Mouse (Mus musculus) left cerebral cortex, postnatal 4 days (tissue): Measurements from ENCODE around the gene Acbd4. TPM values are rescaled to one million over a fixed set of nuclear protein-coding genes. Genes with fewer than 3 reads are reported as not detected.

Experiments
- DNase-seq: peaks from one replicate; pipeline ENCODE4 v3.0.0-alpha.2; 2022
- intact Hi-C: fragments of 180-260 bp; cut with DNase I; formaldehyde crosslinking; loops from one replicate; pipeline ENCODE4 v1.15.1; 2025
- total RNA-seq, 2 experiments: library from RNA; stranded (reverse); gene quantifications; 2 replicates each; pipeline ENCODE4 v1.2.3; 2021

Gene Acbd4
- total RNA-seq, 2 experiments from 2014 or later = 31.7 to 41.3 TPM

DNA sequence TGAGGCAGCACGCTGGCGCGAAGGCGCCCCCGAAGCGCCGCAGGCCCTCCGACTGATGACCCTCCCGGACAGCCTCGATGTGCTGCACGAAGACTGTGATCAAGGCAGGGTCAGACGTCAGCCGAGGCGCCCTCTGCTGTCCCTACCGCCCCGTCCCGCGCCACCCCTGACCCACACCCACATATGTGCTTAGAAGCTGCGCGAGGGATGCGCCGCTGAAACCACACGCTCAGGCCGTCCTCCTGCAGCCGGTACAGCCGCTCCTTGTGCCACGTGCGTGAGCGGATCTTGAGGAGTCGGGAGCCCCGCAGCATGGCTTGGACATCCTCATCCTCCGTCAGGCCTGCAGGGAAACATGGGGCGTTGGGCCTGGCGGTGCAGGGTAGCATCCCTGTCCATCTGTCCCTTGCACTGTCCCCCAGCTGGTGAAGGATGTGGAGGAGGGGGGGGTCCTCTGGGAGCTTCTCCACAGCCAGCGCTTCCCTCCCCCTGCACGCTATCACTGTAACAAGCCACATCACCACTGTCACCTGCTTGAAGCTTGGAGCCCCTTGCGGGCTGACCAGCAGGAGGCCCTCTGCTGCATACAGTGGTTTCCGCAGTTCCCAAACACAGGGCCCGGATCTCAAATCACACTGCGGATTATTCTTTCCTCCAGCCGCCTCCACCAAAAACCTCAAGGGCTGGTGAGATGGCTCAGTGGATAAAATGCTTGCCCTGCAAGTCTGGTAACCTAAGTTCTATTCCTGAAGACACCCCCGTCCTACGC is 21.0 kb upstream of the Acbd4 start:
- no peak for DNase-seq
- intact Hi-C loops = no loop called here

DNA sequence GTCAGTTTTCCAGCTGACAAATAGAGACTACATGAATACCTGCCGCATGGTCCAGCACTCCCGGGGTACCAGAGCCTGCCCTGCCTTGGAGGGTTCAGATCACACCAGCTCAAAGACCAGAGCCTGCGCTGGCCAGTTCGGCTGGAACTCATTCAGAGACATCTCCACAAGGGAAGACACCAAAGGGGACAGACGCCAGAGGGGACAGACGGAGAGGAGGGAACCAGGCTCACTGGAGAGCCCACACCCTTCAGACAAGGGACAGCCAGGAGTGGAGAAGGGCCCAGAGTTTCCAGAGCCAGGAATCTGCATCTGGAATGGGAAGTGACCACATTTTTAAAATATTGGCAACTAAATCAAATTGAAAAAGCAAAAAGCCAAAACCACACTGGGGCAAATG is 19.9 kb upstream of the Acbd4 start:
- intact Hi-C loops = no loop called here
- no peak for DNase-seq

DNA sequence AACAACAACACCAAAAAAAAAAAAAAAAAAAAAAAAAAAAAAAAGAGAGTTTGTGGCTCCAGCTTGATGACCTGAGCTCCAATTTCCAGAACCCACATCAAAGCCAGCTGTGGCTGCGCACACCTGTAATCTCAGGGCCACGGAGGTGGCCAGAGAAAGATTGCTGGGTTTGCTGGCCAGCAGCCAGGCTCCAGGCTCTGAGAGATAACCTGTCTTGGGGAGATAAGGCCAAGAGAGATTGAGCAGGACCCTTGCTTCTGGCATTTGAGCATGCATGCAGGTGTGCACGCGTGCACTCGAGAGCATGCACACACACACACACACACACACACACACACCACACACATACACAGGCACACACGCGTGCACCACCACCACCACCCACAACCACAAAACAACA is 8.2 kb upstream of the Acbd4 start:
- no peak for DNase-seq
- intact Hi-C loops = no loop called here

DNA sequence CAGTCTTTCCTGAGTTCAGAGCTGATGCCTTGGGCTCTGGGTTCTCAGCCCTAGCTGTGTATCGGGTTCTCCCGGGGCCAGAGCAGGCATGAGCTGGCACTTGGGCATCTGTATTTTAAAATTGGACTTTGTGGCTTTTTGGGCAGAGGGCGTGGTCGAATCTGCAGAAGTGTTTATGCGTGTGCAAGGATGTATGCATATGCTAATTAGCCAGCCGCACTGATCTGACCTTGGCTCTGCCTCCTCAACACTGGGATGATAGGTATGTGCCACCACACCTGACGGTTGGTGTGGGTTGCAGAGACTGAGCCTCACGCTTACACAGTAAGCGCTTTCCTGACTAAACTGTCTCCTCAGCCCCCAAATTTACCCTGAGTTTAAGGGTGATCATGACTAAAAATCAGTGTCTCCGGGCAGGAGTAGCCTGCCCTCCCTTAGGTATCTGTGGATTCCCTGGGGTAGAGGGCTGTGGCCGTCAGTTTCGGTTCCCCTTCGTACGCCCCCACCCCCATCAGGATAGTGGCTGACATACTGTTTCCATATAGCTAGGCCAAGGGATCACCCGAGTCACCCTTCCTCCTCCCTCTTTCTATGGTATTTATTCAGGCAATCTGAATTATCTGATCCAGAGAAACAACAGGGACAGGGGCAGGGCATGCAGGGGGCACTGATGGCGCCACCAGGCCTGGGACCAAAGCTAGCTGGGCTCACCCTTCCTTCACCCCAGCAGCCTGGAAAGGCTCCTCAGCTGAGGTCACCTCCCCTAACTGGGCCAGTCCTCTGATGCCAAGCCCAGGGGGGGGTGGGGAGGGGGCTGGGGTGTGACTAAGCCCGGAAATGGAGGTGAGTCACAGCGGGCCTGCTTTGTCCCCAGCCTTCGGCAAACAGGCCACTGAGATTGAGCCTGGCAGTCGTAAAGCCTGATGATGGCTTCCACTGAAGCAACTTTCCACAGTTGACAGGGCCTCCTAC is 7.3 kb upstream of the Acbd4 start:
- intact Hi-C loops = no loop called here
- DNase-seq = no peak

DNA sequence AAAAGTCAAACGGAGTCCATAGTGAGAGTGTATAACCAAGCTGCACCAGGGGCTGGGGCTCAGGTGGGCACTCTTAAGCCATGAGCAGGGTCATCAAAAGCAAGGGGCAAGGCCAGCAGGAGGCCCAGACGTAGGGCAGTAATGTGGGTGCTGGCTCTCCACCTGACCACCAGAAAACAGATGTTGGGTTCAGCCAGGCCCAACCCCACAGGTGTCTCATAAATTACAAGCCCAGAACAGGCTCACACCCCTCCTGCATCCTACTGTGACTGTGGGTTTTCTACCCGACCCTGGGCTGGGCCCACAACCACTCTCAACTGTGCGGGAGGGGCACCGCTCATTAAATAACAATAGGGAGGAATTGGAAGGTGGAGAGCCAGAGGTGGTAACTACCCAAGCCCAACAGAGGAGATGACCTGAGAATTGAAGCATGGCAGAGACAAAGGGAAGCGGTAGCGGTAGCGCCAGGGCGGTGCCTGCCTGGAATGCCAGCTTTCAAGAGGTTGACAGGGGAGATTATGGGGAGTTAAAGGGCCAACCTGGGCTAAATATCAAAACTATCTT is 6.3 kb upstream of the Acbd4 start:
- no peak for DNase-seq

DNA sequence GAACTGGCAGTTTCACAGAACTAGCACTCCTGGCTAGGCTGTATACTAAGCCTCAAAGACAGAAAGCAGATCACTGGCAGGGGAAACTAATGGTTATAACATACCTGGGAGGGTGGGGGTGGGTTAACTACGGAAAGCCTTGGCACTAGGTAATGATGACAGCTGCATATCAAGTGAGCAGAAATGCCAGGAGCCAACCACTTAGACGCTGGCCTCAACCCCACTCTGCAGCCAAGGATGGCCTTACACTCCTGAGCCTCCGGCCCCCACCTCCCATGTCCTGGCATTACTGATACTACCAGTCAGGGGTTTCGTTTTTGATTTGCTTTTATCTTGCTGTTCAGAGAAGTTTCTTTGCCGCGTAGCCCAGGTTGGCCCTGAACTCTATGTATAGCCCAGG is 5.7 kb upstream of the Acbd4 start:
- DNase-seq = no peak
- intact Hi-C loops = no loop called here

More for the DNA sequence above, 6.3 kb upstream of the Acbd4 start:
- intact Hi-C loops = no loop called here

DNA sequence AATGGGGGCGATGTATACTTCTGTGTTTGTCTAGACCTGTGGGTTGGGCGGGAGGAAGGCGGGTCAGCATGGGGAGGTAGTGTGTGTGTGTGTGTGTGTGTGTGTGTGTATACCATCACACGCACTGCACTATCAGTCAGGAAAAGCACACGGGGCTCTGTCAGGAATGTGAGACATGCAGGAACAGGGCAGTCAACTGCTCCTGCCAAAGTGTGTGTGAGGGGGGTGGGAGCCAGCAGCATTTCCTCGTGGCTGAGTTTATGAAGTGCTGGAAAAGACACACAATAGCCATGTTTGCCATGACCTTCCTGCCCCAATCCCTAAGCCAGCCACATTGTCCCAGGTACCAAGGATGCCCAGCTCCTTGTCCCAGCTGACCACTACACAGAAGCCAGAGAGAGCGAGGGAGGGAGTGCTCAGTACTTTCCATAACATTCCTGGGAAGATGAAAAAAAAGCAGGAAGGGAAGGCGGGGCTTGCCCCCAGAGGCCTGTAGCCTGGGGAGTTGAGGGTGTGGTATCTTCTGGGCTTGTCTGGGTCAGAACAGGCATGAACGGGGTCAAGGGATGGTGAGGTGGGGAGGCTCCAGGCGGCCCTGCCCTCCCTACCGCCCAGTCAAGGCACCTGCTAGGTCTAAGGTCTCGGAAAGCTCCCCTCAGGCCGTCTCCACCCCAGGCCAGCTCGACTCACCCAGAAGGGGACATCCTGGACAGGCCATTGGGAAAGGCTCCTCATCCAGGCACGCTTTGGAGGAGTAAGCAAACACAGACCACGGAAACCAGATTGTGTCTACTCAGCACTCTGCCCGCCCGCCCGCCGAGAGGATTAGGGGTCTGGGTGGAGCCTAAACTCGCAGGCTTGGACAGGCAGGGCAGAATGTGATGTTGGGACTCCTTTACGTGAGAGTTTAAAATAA is 4.2 kb upstream of the Acbd4 start:
- no peak for DNase-seq
- intact Hi-C loops = no loop called here

DNA sequence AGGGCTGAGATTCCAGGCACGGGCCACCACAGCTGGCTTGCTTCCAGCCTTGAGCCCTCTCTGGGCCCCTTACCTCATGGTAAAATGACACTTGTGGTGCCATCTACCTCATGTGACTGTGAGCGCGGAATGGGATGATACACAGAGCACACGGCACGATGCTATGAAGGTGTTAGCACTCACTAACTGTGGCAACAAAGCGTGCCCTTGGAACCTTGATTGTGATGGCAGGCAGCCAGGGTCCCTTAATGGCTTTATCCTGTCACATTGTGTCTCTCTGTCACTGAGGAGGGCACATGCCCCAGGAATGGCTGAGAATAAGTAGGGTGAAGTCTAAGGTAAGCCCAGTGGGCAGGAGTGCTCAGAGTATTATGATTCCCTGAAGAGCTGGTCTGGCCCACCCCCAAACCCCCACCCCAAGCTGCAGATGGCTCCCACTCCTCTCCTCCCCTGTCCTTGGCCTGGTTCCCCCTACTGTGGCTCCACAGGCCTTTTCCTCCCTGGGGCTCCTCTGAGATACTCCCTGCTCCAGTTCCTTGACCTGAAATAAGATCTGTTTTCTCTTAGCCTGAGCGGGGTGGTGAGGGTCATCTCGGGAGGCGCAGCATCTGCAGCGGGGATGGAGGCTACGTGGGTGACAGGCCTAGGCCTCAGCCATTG is 2.8 kb upstream of the Acbd4 start:
- DNase-seq = no peak
- intact Hi-C loops = no loop called here

DNA sequence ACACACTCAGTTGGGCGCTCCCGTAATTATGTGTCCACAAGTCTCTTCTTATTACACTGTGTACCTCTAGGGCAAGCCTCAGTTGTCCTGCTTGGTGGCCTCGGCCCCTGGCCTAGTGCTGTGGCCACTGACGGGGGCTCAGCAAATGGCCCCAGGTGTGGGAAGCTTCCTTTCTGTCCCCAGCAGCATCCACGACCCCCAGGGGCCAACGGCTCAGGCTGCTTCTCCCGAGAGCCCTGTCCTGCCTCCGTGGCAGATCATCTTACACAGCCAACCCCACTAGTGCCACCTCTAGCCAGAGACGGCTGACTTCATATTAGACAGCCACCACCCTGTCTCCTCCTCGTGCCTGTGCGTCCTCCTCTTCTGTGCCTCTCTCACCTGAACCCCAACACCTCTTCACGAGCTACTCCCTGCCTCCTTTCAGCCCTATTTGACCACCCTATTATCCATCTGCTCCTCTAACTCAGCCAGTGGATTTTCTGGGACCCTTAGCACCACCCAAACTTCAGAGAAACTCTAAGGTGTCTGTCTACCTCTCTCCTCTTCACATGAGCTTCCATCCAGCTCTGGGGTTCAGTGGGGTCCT is 2.0 kb upstream of the Acbd4 start:
- no peak for DNase-seq
- intact Hi-C loops = no loop called here

DNA sequence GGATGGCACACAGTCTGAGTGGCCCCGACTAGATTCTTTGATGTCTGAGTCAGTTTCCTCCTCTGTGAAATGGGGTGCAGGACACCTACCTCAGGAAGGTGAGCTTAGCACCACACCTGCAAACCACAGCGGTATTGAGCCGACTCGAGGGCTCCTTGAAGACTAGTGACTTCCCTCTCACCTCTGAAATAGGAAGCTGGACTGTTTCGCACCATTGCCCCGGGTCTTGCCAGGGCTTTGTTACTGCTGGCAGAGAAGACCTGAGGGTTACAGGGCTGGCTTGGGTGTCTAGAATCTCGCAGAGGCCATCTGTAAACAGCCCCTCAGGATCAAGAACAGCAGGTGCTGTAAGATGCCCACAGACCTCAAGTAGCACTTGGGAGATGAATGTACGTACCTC is 1.1 kb upstream of the Acbd4 start:
- intact Hi-C loops = no loop called here
- no peak for DNase-seq

DNA sequence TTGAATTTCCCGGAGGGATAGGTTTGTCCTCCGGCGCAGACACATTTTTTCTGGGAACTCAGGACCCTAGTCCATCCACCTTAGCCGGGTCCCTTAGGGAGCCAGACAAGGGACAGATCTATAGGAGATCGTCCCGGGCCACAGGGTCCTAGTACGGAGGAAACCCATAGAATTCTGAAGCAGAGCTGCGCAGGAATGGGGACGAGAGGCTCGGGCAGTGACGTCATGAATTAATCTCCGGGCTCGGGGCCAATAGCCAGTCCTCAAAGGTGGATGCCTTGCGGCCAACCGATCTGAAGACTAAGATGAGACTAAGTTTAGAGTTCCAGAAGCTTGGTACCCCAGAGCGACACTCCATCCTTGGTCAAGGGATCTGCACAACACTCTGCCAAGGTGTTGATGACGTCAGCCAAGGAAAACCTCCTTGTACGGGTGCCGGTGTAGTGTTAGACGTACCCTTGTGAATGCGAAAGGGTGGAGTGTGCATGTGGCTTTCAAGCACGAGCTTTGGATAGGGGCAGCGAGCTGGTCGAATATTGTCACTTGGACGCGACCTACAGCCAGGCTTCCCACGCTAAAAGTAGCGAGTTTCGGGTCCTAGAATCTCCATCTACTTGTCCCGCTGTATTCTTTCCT is 502 bp downstream of the Acbd4 start:
- DNase-seq = peak; percentile 53
- intact Hi-C loops = no loop called here

DNA sequence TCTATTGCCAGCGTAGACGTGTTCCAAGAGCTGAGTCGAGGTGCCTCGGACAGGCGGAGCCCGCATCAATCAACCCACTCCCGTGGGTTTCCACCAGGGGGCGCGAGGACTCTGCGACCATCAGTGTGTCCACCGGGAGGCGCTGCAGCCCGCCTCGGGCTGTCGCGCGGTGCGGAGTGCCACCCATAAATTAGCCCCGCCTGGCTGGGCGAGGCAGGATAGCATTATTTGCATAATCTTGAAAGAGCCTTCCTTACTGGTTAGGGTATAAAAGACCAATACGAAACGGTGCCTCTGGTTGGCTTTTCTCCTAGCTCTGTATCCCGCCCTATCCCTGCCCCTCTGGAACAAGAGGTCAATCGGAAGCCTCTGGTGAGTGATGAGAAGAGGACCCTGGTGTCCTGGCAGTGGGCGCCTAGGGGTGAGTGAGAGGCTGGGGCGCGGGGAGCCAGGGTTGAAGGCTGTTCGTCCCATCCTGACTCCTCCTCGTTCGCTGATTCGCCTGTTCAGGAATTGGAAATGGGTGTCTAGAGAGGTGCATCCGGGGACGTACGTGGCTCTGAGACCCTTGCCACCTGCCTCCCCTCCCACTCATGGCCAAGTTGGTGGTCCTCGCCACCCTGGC is 1.4 kb downstream of the Acbd4 start:
- DNase-seq = peak; percentile 96
- intact Hi-C loops = no loop called here

DNA sequence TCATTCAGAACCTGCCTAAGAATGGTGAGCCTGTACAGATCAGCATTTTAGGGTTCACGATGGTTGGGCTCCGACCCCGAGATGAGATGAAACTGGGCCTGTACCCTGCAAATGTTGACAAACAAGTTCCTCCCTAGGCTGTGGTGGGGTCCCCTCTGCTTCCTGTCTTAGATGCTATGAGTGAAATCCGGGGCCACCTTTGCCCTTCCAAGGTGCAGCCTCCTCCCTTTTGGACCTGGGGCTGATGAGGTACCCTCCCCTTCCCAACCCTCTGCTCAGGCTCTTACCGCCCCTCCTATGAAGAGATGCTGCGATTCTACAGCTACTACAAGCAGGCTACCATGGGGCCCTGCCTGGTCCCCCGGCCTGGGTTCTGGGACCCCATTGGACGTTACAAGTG is 2.1 kb downstream of the Acbd4 start:
- intact Hi-C loops = no loop called here
- DNase-seq = no peak

DNA sequence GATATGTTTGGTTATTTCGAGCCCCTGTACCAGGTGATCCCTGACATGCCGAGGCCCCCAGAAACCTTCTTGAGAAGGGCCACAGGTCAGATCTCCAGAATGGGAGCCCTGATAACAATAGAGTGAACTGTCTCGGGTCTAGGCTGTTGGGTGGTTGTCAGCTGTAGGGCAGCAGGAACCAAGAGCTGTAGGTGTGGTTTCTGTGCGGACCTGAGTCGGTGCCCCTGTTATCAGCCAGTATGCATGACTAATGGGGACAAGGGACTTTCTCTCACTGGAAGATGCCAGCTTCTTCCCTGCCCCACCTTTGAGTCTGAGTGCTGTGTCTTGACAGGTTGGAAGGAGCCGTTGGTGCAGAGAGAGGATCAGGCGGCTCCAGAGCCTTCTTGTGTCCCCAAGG is 3.0 kb downstream of the Acbd4 start:
- intact Hi-C loops = no loop called here
- no peak for DNase-seq

DNA sequence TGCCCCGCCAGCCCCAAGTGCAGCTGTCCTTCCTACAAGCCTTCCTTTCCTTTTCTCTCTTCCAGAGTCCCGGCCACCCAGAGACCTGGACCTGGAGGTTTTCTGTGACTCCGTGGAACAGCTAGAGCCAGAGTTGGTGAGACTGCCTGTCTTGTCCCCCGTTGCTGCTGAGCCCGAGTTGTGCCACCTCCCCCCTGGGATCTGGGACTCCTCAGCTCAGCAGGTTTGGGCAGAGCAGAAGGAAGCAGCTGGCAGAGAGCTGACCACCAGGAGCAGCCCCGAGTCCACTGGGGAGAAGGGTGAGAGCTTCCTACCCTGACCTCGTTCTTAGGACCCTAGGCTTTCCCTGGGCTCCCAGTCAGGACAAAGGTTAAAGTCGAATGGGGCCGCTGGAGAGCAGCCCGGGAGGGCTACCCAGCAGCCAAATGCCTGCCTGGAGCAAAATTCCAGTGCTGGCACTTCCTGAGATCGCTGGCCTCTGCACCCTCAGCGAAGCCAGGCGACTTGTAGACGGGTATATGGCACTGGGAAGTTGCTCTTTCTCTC is 3.8 kb downstream of the Acbd4 start:
- no peak for DNase-seq
- intact Hi-C loops = no loop called here

DNA sequence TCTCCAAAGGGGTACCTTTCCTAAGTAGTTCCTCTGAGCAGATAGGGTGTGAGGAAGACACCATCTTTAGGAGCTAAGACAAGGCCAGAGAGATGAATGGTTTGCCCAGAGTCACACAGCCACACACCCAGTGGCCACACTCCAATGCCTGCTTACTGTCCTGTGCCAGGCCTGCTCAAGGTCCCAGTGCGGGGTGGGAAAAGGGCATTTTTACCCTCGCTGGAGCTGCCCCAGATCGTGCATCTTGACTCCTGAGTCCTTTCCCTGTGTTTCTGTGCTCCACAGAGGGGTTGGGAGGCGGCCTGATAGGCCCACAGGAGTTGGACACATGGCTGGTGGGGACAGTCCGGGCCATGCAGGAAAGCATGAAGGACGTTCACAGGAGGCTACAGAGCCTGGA is 4.3 kb downstream of the Acbd4 start:
- intact Hi-C loops = no loop called here
- DNase-seq = no peak

DNA sequence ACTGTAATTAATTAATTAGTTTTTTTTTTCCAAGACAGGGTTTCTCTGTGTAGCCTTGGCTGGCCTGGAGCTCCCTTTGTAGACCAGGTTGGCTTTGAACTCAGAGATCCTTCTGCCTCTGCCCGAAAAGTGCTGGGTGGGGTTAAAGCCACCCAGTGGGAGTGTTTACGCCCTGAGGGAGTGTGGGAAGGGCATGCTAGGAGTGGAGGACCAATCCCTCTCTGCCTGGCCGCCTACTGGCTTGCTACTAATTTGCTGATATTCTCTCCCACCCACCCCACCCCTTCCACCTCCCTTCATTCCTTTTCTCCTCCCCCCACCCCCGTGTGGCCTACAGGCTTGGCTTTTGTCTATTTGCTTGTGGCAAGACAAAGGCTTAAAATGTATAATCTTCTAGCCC is 4.9 kb downstream of the Acbd4 start:
- intact Hi-C loops = no loop called here
- DNase-seq = no peak

DNA sequence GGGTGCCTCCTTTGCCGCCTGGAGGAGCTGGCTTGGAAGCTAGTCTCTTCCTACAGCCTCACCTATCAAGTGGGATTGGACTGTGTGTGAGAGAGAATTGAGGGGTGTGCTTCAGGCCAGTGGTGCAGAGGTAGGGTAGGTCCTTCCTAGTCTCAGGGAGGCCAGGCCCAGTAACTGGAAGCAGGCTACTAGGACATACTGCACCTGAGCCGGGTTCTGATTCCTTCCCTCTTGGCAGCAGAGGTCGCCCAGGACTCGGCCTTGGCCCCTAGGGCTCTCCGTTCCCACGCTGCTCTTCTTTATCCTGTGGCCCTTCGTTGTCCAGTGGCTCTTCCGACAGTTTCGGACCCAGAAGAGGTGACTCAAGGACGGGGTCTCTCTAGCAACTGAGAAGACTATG is 9.8 kb downstream of the Acbd4 start:
- no peak for DNase-seq
- intact Hi-C loops = no loop called here
